Mouse (Mus musculus) lung, embryonic 14.5 days (tissue): Measurements from ENCODE around the gene Tnik. TPM values are rescaled to one million over a fixed set of nuclear protein-coding genes. Genes with fewer than 3 reads are reported as not detected.

Experiments used
- ATAC-seq: fragments of 200-750 bp; cut with Nextera tagmentation; 2 replicates; pipeline ENCODE4 v1.8.0; 2017; ENCODE audit warnings: mild to moderate bottlenecking, moderate TSS enrichment, moderate library complexity; ENCODE audit not compliant: insufficient read depth
- DNase-seq: peaks from one replicate; pipeline ENCODE4 v3.0.0-alpha.2; 2015
- H3K27ac ChIP-seq: fragments of 300-500 bp; sonication (generic); 2 replicates; pipeline ENCODE4 v1.5.1; 2014; ENCODE audit warnings: low read depth, mild to moderate bottlenecking, moderate library complexity
- H3K27me3 ChIP-seq: fragments of 300-500 bp; sonication (generic); 2 replicates; pipeline ENCODE4 v1.6.1; 2014; ENCODE audit warnings: low read length, control low read depth; ENCODE audit not compliant: insufficient read depth
- H3K36me3 ChIP-seq: fragments of 300-500 bp; sonication (generic); 2 replicates; pipeline ENCODE4 v1.6.1; 2014; ENCODE audit warnings: control low read depth; ENCODE audit not compliant: insufficient read depth
- H3K4me1 ChIP-seq: fragments of 300-500 bp; sonication (generic); 2 replicates; pipeline ENCODE4 v1.6.1; 2014; ENCODE audit warnings: antibody characterized with exemption, control low read depth; ENCODE audit not compliant: insufficient read depth
- H3K4me2 ChIP-seq: fragments of 300-500 bp; sonication (generic); 2 replicates; pipeline ENCODE4 v1.6.1; 2014; ENCODE audit warnings: mild to moderate bottlenecking
- H3K4me3 ChIP-seq: fragments of 300-500 bp; sonication (generic); 2 replicates; pipeline ENCODE4 v1.5.1; 2014; ENCODE audit warnings: low read depth, low read length
- H3K9ac ChIP-seq: fragments of 300-500 bp; sonication (generic); 2 replicates; pipeline ENCODE4 v1.6.1; 2014
- H3K9me3 ChIP-seq: fragments of 300-500 bp; sonication (generic); 2 replicates; pipeline ENCODE4 v1.6.1; 2016; ENCODE audit warnings: low read depth, low read length, control low read depth
- CTCF ChIP-seq: IDR thresholded peaks from 2 replicates; pipeline ENCODE4 v1.5.1; 2016; ENCODE audit warnings: antibody characterized with exemption, low read depth
- WGBS: fragments of 180-500 bp; shearing (Covaris S2); extraction: QIAGEN DNeasy Blood & Tissue Kit; methylation state at CpG from one replicate; pipeline ENCODE4 v1.1.7; 2014; 5-methylcytosine and 5-hydroxymethylcytosine counted together
- polyA plus RNA-seq: library from polyadenylated mRNA; unstranded; fragments of >200 nt; fragmentation: Nextera tagmentation; extraction: Ambion mirVana; gene quantifications from 2 replicates; pipeline ENCODE4 v1.2.1, GENCODE M21; 2014

Tnik gene
- polyA plus RNA-seq, 1 experiment from 2014 or later: 13.6 TPM

- Histone ChIP-seq H3K4me2 (no peak overlapping the region), H3K4me3 (no peak overlapping the region), H3K9ac (no peak overlapping the region), H3K9me3 (no peaks in the 10 kb centered on the region), H3K36me3 (no peaks in the 10 kb centered on the region), H3K27ac (no peak overlapping the region), H3K4me1 (no peaks in the 10 kb centered on the region), H3K27me3 (no peaks in the 10 kb centered on the region)
- ATAC-seq (no peak), DNase-seq (no peak)
- 60% methylated on average over 4 of the region's 4 CpGs for WGBS
- TF ChIP-seq CTCF: no peak
Observed at GRCm38 (mm10) chr3:28447950-28448349, 184.9 kb downstream of the Tnik start.

DNA sequence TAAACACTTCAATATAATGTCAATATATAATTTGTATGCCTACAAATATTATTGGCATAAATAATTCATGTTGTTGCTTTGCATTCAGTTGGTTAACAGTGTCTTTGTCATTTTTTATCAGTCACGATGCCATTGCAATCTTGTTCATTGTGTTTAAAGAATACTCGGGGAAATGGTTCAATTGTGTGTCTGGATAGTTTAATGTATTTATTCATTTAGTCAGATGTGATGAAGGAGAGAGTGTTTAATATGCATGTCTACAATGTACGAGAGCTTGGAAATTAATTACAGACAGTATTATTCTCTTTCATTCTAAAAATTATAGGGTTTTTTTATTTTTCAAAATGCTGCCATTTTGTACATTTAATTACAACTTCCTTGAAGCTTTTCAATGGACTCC is 190.4 kb downstream of the Tnik start:
- no peak for DNase-seq
- H3K4me2 ChIP-seq: no peak overlapping the region

GRCm38 (mm10) chr3:28456842-28457241 is 193.8 kb downstream of the Tnik start:
- Histone ChIP-seq H3K4me2 (no peak overlapping the region), H3K4me1 (no peaks in the 10 kb centered on the region), H3K4me3 (no peak overlapping the region), H3K36me3 (no peaks in the 10 kb centered on the region), H3K9ac (no peak overlapping the region), H3K27ac (no peak overlapping the region), H3K27me3 (no peaks in the 10 kb centered on the region), H3K9me3 (no peaks in the 10 kb centered on the region)
- DNase-seq (no peak), ATAC-seq (no peak)
- TF ChIP-seq CTCF: no peak
- 71% methylated on average over 8 of the region's 8 CpGs for WGBS

More for the DNA sequence above, 190.4 kb downstream of the Tnik start:
- no peak for ATAC-seq
- no peak overlapping the region for H3K27ac ChIP-seq
- 87% methylated on average over 3 of the region's 3 CpGs for WGBS
- H3K27me3 ChIP-seq: no peaks in the 10 kb centered on the region
- H3K4me3 ChIP-seq: no peak overlapping the region
- no peak overlapping the region for H3K9ac ChIP-seq
- no peaks in the 10 kb centered on the region for H3K4me1 ChIP-seq
- no peaks in the 10 kb centered on the region for H3K36me3 ChIP-seq
- no peak for TF ChIP-seq CTCF
- no peaks in the 10 kb centered on the region for H3K9me3 ChIP-seq

DNA sequence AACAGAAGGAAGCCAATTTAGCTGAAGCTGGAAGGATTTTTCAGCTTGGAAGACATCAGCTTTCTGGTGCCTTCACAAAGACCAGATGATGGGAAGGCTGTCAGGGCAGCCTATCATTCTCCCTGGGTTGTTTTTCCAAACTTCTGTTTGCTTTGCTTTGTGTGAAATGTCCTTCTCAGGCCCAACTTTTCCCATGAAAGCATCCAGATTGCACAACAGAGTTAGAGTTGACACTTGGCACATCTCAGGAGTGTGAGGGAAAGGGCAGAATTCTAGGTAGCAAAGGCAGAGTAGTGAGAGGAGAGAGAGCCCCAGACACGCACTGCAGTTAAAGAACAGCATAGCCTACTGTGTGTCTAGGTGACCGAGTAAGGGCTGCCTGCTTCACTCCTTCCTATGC is 194.5 kb downstream of the Tnik start:
- DNase-seq: no peak
- no peak for TF ChIP-seq CTCF
- 73% methylated on average over 2 of the region's 2 CpGs for WGBS

DNA sequence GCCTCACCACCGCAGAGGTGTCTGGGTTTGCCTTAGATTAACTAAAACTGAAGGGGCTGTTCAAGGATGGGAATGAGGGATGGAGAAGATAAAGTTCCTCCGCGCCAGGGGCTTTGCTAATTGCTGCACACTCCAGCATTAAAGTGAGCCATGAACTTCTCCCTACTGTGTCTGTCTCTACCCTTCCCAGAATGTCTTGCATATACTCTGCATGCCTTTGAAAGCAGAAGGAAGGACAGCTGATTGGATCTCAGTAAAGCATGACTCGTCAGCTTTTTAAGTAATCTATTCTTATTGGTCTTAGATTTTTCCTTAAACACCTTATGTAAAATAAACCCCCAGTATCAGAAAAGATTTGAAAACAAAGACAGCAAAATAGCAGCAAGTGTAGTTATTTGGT is 203.7 kb downstream of the Tnik start:
- WGBS: 78% methylated on average over 4 of the region's 4 CpGs
- H3K27ac ChIP-seq: no peak overlapping the region

More for the DNA sequence above, 194.5 kb downstream of the Tnik start:
- Histone ChIP-seq H3K9ac (no peak overlapping the region), H3K4me2 (no peak overlapping the region), H3K9me3 (no peaks in the 10 kb centered on the region), H3K27me3 (no peaks in the 10 kb centered on the region), H3K36me3 (no peaks in the 10 kb centered on the region), H3K4me1 (no peaks in the 10 kb centered on the region), H3K27ac (no peak overlapping the region), H3K4me3 (no peak overlapping the region)
- ATAC-seq: no peak

DNA sequence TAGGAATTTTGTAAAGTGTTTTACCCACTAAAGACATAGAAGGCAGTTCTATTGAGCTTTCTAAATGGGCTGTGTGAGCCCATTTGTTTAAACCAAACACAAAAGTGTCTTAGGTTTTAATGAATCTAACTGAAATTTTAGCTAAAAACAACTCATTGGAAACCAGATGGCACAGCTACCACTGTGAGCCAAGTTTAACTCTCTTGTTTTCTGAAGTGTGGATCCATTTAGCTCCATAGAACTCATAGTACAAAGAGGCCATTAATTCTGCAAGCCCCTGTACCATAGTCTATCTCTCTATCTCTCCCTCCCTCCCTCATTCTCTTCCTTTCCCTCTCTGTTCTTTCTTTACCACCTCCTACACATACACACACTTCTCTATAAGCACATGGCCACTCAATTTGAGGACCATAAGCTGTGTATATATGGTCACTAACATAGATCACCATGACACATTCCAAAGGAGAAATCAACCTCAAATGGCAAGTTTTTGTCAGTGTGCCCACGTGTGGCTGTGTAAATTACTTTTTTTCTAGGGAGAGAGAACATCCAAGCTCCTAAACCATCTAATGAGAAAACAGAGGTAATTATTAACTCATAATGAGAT is 204.2 kb downstream of the Tnik start:
- no peaks in the 10 kb centered on the region for H3K9me3 ChIP-seq
- no peak for TF ChIP-seq CTCF
- H3K27ac ChIP-seq: no peak overlapping the region
- no peaks in the 10 kb centered on the region for H3K36me3 ChIP-seq
- H3K4me1 ChIP-seq: no peaks in the 10 kb centered on the region
- 35% methylated on average over 1 of the region's 1 CpGs for WGBS
- H3K4me2 ChIP-seq: no peak overlapping the region
- DNase-seq (no peak), ATAC-seq (no peak)
- H3K27me3 ChIP-seq: no peaks in the 10 kb centered on the region
- H3K4me3 ChIP-seq: no peak overlapping the region
- H3K9ac ChIP-seq: no peak overlapping the region

More for the DNA sequence above, 203.7 kb downstream of the Tnik start:
- Histone ChIP-seq H3K4me1 (no peaks in the 10 kb centered on the region), H3K36me3 (no peaks in the 10 kb centered on the region), H3K9me3 (no peaks in the 10 kb centered on the region), H3K27me3 (no peaks in the 10 kb centered on the region), H3K4me3 (no peak overlapping the region), H3K4me2 (no peak overlapping the region), H3K9ac (no peak overlapping the region)
- TF ChIP-seq CTCF: no peak
- DNase-seq (no peak), ATAC-seq (no peak)

- Histone ChIP-seq H3K27me3 (no peaks in the 10 kb centered on the region), H3K4me1 (no peaks in the 10 kb centered on the region), H3K4me3 (no peak overlapping the region), H3K9ac (no peak overlapping the region), H3K4me2 (no peak overlapping the region), H3K27ac (no peak overlapping the region; the same call in 1 of the 2 replicates), H3K9me3 (no peaks in the 10 kb centered on the region), H3K36me3 (no peaks in the 10 kb centered on the region)
- TF ChIP-seq CTCF: no peak
- 52% methylated on average over 4 of the region's 4 CpGs for WGBS
- peak; percentile 58; the same call in 1 of the 2 replicates for ATAC-seq
- peak; percentile 31 for DNase-seq
Observed at GRCm38 (mm10) chr3:28467871-28468285, 204.9 kb downstream of the Tnik start.

DNA sequence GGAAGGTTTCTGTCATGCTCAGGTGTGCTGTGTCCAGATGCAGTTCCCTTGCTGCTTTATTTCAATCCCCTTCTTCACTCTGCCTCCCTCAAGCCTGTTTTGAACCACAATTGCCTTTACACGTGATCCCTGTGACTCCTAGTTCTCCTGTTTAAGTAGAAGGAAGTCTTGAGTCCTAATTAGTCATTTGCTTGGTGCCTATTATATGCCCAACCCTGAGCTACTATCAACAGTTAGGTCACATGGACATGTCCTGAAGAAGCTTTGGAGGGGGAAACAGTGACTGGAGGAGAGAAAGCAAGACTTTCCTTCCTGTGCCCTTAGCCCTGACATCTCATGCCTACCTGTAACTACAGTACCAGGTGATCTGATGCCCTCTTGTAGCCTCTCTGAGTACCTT is 210.4 kb downstream of the Tnik start:
- Histone ChIP-seq H3K9me3 (no peaks in the 10 kb centered on the region), H3K4me3 (no peak overlapping the region), H3K36me3 (no peaks in the 10 kb centered on the region), H3K9ac (no peak overlapping the region), H3K27me3 (no peaks in the 10 kb centered on the region), H3K4me1 (no peaks in the 10 kb centered on the region), H3K4me2 (no peak overlapping the region), H3K27ac (no peak overlapping the region)
- 50% methylated on average over 1 of the region's 1 CpGs for WGBS
- DNase-seq (no peak), ATAC-seq (no peak)
- TF ChIP-seq CTCF: no peak
